Mouse (Mus musculus): ENCODE measurements around the gene Ccdc125. TPM values are rescaled to one million over a fixed set of nuclear protein-coding genes. Genes with fewer than 3 reads are reported as not detected.
A peak's percentile ranks its signal among the peaks of the same experiment; 100 is the strongest.

Gene Ccdc125
- under 1 TPM; 0.62 to 0.76 TPM for total RNA-seq (2021)
- long read RNA-seq, experiment 1, result 0 reads
- long read RNA-seq, experiment 2, result 0 reads

- intact Hi-C loops (cut with DNase I; ENCODE audit: low total_unique reads), result no loop called here
- DNase-seq, result peak; percentile 19
Observed at GRCm38 (mm10) chr13:100669291-100670022, at the start of gene Ccdc125. Gene Ccdc125 (plus strand): TSS chr13:100669717.

GRCm38 (mm10) chr13:100622241-100622640 is 47.3 kb upstream of the Ccdc125 start:
- DNase-seq, result no peak
- intact Hi-C loops (cut with DNase I; ENCODE audit: low total_unique reads), result no loop called here

GRCm38 (mm10) chr13:100634106-100634691 is 35.3 kb upstream of the Ccdc125 start:
- intact Hi-C loops (cut with DNase I; ENCODE audit: low total_unique reads), result no loop called here
- no peak for DNase-seq

- no peak for DNase-seq
- intact Hi-C loops (cut with DNase I; ENCODE audit: low total_unique reads), result no loop called here
Observed at GRCm38 (mm10) chr13:100642471-100643209, 26.9 kb upstream of the Ccdc125 start.

- intact Hi-C loops (cut with DNase I; ENCODE audit: low total_unique reads), result no loop called here
- DNase-seq, result no peak
Observed at GRCm38 (mm10) chr13:100648223-100648622, 21.3 kb upstream of the Ccdc125 start.

GRCm38 (mm10) chr13:100650550-100651438 is 18.7 kb upstream of the Ccdc125 start, which contains the start of the genes Ak6 and Rad17:
Gene Ak6 (plus strand): TSS chr13:100650979.
Gene Rad17 (minus strand): TSS chr13:100651051.
- DNase-seq, result peak; percentile 95
- intact Hi-C loops (cut with DNase I; ENCODE audit: low total_unique reads), result no loop called here

- intact Hi-C loops (cut with DNase I; ENCODE audit: low total_unique reads), result no loop called here
Observed at GRCm38 (mm10) chr13:100651439-100652186, 17.9 kb upstream of the Ccdc125 start, which contains the start of gene Taf9. Gene Taf9 (plus strand): TSS chr13:100651579.

GRCm38 (mm10) chr13:100658091-100658490 is 11.4 kb upstream of the Ccdc125 start:
- DNase-seq, result no peak
- intact Hi-C loops (cut with DNase I; ENCODE audit: low total_unique reads), result no loop called here

More at GRCm38 (mm10) chr13:100651439-100652186, 17.9 kb upstream of the Ccdc125 start, which contains the start of gene Taf9:
- DNase-seq, result no peak

- peak; percentile 55 for DNase-seq
- intact Hi-C loops (cut with DNase I; ENCODE audit: low total_unique reads), result no loop called here
Observed at GRCm38 (mm10) chr13:100659864-100660456, 9.6 kb upstream of the Ccdc125 start.

- DNase-seq, result no peak
Observed at GRCm38 (mm10) chr13:100670181-100670741, 744 bp downstream of the Ccdc125 start.

GRCm38 (mm10) chr13:100675936-100676635 is 6.6 kb downstream of the Ccdc125 start:
- intact Hi-C loops (cut with DNase I; ENCODE audit: low total_unique reads), result no loop called here
- DNase-seq, result no peak

More at GRCm38 (mm10) chr13:100670181-100670741, 744 bp downstream of the Ccdc125 start:
- intact Hi-C loops (cut with DNase I; ENCODE audit: low total_unique reads), result no loop called here

- no peak for DNase-seq
- intact Hi-C loops (cut with DNase I; ENCODE audit: low total_unique reads), result no loop called here
Observed at GRCm38 (mm10) chr13:100681615-100682014, 12.1 kb downstream of the Ccdc125 start.

- intact Hi-C loops (cut with DNase I; ENCODE audit: low total_unique reads), result no loop called here
- no peak for DNase-seq
Observed at GRCm38 (mm10) chr13:100682837-100683236, 13.3 kb downstream of the Ccdc125 start.

- intact Hi-C loops (cut with DNase I; ENCODE audit: low total_unique reads), result no loop called here
- no peak for DNase-seq
Observed at GRCm38 (mm10) chr13:100684355-100684754, 14.8 kb downstream of the Ccdc125 start.

GRCm38 (mm10) chr13:100687513-100687912 is 18.0 kb downstream of the Ccdc125 start:
- intact Hi-C loops (cut with DNase I; ENCODE audit: low total_unique reads), result no loop called here
- no peak for DNase-seq

- DNase-seq, result peak; percentile 9
- intact Hi-C loops (cut with DNase I; ENCODE audit: low total_unique reads), result no loop called here
Observed at GRCm38 (mm10) chr13:100697541-100697940, 28.0 kb downstream of the Ccdc125 start.

GRCm38 (mm10) chr13:100698866-100699265 is 29.3 kb downstream of the Ccdc125 start:
- no peak for DNase-seq
- intact Hi-C loops (cut with DNase I; ENCODE audit: low total_unique reads), result no loop called here

Data from gastrocnemius, postnatal 14 days (tissue).